Mouse (Mus musculus) heart, adult 2 months (tissue): Measurements from ENCODE around the gene Nol9.

Source experiments
- CTCF ChIP-seq: fragments of 200-600 bp; IDR thresholded peaks from 2 replicates; pipeline ENCODE4 v1.8.1; 2022; ENCODE audit warnings: antibody characterized with exemption, mild to moderate bottlenecking, moderate library complexity
- EP300 ChIP-seq: fragments of 200-500 bp; IDR thresholded peaks from 2 replicates; pipeline ENCODE4 v1.6.1; 2011; ENCODE audit warnings: low read depth, low read length, control low read depth; ENCODE audit not compliant: insufficient read depth
- POLR2A ChIP-seq: fragments of 200-500 bp; IDR thresholded peaks from 2 replicates; pipeline ENCODE4 v1.6.1; 2011; ENCODE audit warnings: mild to moderate bottlenecking, low read depth, low read length, control low read depth; ENCODE audit not compliant: insufficient read depth

DNA sequence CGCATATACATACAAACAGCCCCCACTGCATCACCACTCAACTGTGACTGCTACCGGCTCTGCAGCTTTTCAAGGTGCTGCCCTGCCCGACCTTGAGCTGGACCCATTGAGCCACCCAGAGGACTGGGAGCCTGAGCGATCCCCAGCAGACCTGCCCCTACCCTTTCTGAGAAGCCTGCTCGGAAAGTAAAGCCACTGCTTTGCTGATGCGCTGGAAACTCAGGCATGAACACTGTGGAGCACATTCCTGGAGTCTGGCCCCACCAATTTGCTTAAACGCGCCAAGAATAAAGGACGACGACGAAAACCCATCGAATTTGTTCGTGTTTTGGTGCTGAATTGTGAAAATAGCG is 31.0 kb upstream of the Nol9 start:
- TF ChIP-seq CTCF = no peak
- no peak for TF ChIP-seq POLR2A
- no peak for TF ChIP-seq EP300
